Mouse (Mus musculus) heart, adult 10 weeks (tissue): ENCODE results near the gene Ndufaf4. TPM values are rescaled to one million over a fixed set of nuclear protein-coding genes. Genes with fewer than 3 reads are reported as not detected.

ENCODE experiments used
- polyA plus RNA-seq: library from polyadenylated mRNA; stranded (reverse); fragments of 350-450 nt; fragmentation: Illumina TruSeq; extraction: RNeasy Lipid Tissue Mini Kit (QIAGEN cat#74804); gene quantifications from one replicate; pipeline ENCODE4 v1.2.3, GENCODE M21; 2014; ENCODE audit warnings: low read depth, low replicate concordance

Gene Ndufaf4
- 74.0 TPM for polyA plus RNA-seq

GRCm38 (mm10) chr4:24897851-24898515, at the start of gene Ndufaf4:
Gene Ndufaf4, plus strand, starts transcription at chr4:24898083.

GRCm38 (mm10) chr4:24850401-24851325, 47.2 kb upstream of the Ndufaf4 start, which contains the start of gene Klhl32:
Gene Klhl32, minus strand, starts transcription at chr4:24851124.

Other genes starting within 250 kb of the Ndufaf4 start
- gene Klhl32, start 47.0 kb upstream of the Ndufaf4 start, polyA plus RNA-seq, result 3.0 TPM
- 0.55 TPM for gene Gpr63, start 68.3 kb downstream of the Ndufaf4 start, polyA plus RNA-seq